Mouse (Mus musculus): ENCODE data around the gene Kti12. TPM values are rescaled to one million over a fixed set of nuclear protein-coding genes. Genes with fewer than 3 reads are reported as not detected.

Gene Kti12
- polyA plus RNA-seq, 1 experiment from 2014 or later, result 30.1 TPM

DNA sequence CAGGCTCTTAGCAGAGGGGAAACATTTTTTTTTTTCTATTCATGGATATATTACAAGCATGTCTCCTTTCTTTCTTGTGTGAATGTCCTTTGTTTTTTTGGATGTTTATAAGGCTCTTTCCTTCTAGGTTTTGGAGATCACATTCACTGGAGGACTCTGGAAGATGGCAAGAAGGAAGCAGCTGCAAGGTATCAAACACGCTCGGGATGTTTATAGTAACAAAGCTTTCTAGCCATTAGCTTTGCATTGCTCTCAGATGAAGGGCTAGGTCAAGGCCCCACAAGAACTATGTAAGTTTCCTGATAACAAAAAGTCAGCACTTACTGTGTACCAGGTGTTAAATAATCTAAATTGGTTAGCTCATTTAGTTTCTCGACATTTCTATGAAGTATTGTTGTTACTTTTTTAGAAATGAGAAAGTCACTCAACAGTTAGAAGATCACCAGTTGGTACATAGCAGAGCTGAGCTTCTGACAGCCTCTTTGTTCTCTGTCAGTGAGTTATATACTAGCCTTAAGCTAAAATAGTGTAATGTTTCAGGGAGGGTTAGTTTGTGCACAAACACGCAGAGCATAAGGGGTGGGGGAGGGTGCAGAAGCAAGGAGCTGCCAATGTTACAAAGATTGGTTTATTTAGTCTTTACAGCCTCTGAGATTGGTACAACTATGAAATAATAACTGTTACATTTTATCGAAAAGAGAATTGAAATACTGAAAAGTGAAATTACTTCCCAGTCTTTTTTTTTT lies 1.6 kb upstream of the Kti12 start:
- Histone ChIP-seq H3K4me3 (ENCODE audit: low read length) (no peak overlapping the region), H3K36me3 (ENCODE audit: control insufficient read depth, insufficient read depth) (no peaks in the 10 kb centered on the region), H3K27me3 (ENCODE audit: control insufficient read depth, insufficient read depth, low read length) (no peaks in the 10 kb centered on the region), H3K9me3 (replicated peaks; ENCODE audit: control insufficient read depth, low read length) (no peaks in the 10 kb centered on the region), H3K27ac (ENCODE audit: low read length) (no peak overlapping the region), H3K9ac (ENCODE audit: low read length) (no peak overlapping the region), H3K4me2 (ENCODE audit: low read depth, low read length) (no peak overlapping the region), H3K4me1 (ENCODE audit: control insufficient read depth, insufficient read depth, low read length) (peaks cover 13% of the 10 kb centered on the region)
- 72% methylated on average over 5 of the region's 5 CpGs for WGBS
- no peak for ATAC-seq (replicated peaks; ENCODE audit: extremely low read depth, insufficient read depth, low FRiP score)

DNA sequence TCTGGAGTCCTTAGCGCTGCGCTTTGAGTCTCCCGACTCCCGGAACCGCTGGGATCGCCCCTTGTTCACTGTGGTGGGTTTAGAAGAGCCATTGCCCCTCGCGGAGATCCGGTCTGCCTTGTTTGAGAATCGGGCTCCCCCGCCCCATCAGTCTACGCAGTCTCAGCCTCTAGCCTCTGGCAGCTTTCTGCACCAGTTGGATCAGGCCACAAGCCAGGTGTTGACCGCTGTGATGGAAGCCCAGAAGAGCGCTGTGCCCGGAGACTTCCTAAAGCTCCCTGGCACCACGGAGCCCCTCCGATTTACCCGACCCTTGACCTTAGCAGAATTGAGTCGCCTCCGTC lies 892 bp downstream of the Kti12 start, which contains the start of gene A730015C16Rik:
Gene A730015C16Rik, minus strand, starts transcription at position 115 of the 344 bp plus-strand sequence.
- 9% methylated on average over 20 of the region's 20 CpGs for WGBS
- peak within 1 kb of the TSS; percentile 89 for H3K27ac ChIP-seq (ENCODE audit: low read length)
- no peaks in the 10 kb centered on the region for H3K36me3 ChIP-seq (ENCODE audit: control insufficient read depth, insufficient read depth)
- H3K4me2 ChIP-seq (ENCODE audit: low read depth, low read length), result peak within 1 kb of the TSS; percentile 92
- H3K4me3 ChIP-seq (ENCODE audit: low read length), result peak within 1 kb of the TSS; percentile 79
- peak within 1 kb of the TSS; percentile 84 for H3K9ac ChIP-seq (ENCODE audit: low read length)
- H3K9me3 ChIP-seq (replicated peaks; ENCODE audit: control insufficient read depth, low read length), result no peaks in the 10 kb centered on the region
- H3K4me1 ChIP-seq (ENCODE audit: control insufficient read depth, insufficient read depth, low read length), result peaks cover 13% of the 10 kb centered on the region
- ATAC-seq (replicated peaks; ENCODE audit: extremely low read depth, insufficient read depth, low FRiP score), result peak; percentile 43
- no peaks in the 10 kb centered on the region for H3K27me3 ChIP-seq (ENCODE audit: control insufficient read depth, insufficient read depth, low read length)

DNA sequence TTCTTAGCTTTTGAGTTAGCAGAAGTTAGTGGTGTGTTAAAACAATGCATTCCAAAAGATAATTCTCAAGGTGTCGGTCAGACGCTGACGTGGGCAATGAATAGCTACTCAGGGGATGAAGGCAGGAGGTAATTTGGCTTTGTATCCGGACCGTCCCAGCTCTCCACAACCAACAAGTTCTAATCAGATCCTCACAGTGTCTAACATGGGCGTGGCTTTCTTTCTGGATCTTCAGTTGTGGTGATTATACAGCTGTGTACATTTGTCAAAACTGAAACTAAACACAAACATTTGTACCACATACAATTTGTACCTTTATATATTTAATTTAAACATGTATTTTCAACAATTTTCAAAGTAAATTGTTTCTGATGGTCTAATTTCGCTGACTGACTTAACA lies 19.2 kb downstream of the Kti12 start:
- Histone ChIP-seq H3K9ac (ENCODE audit: low read length) (no peak overlapping the region), H3K27me3 (ENCODE audit: control insufficient read depth, insufficient read depth, low read length) (no peaks in the 10 kb centered on the region)
- 60% methylated on average over 7 of the region's 7 CpGs for WGBS

DNA sequence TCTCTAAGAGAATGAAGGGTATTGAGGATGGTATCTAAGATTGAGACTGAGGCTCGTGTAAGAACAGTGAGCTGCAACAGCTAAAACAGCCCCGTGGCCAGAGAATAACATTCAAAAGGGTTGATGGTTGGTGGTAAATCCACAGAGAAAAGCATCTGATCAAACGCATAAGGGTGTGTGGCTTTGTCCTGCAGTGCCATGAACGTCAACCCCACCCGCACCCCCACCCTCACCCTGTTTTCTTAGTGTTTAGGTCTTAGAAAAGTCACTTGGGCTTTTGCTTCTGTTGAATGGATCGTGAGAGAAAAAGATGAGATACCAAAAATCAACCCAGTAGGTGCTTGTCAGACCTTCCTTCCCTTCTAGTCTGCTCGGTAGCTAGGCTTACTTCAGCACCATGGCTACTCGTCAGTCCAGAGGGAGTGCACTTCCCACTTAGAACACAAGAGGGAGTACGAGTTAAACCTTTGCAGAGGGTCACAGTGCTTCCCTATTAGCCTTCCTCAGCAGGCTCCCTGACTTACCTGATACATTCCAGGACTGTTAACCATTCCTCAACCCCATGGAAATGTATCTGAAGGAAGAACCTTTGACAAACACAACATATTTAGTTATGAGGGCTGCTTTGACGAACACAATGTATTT lies 22.3 kb downstream of the Kti12 start:
- Histone ChIP-seq H3K9ac (ENCODE audit: low read length) (no peak overlapping the region), H3K4me3 (ENCODE audit: low read length) (no peak overlapping the region), H3K4me2 (ENCODE audit: low read depth, low read length) (no peak overlapping the region), H3K27ac (ENCODE audit: low read length) (no peak overlapping the region), H3K4me1 (ENCODE audit: control insufficient read depth, insufficient read depth, low read length) (no peaks in the 10 kb centered on the region), H3K36me3 (ENCODE audit: control insufficient read depth, insufficient read depth) (peaks cover 1% of the 10 kb centered on the region; the same call in 1 of the 2 replicates), H3K9me3 (replicated peaks; ENCODE audit: control insufficient read depth, low read length) (no peaks in the 10 kb centered on the region), H3K27me3 (ENCODE audit: control insufficient read depth, insufficient read depth, low read length) (no peaks in the 10 kb centered on the region)
- peak; percentile 45; the same call in 1 of the 2 replicates for ATAC-seq (replicated peaks; ENCODE audit: extremely low read depth, insufficient read depth, low FRiP score)
- whole genome bisulfite sequencing, result 35% methylated on average over 10 of the region's 10 CpGs

More for the DNA sequence above, 19.2 kb downstream of the Kti12 start:
- H3K4me1 ChIP-seq (ENCODE audit: control insufficient read depth, insufficient read depth, low read length), result no peaks in the 10 kb centered on the region
- ATAC-seq (replicated peaks; ENCODE audit: extremely low read depth, insufficient read depth, low FRiP score), result no peak
- H3K27ac ChIP-seq (ENCODE audit: low read length), result no peak overlapping the region
- H3K4me2 ChIP-seq (ENCODE audit: low read depth, low read length), result no peak overlapping the region
- H3K4me3 ChIP-seq (ENCODE audit: low read length), result no peak overlapping the region
- H3K36me3 ChIP-seq (ENCODE audit: control insufficient read depth, insufficient read depth), result peaks cover 7% of the 10 kb centered on the region
- no peaks in the 10 kb centered on the region for H3K9me3 ChIP-seq (replicated peaks; ENCODE audit: control insufficient read depth, low read length)

DNA sequence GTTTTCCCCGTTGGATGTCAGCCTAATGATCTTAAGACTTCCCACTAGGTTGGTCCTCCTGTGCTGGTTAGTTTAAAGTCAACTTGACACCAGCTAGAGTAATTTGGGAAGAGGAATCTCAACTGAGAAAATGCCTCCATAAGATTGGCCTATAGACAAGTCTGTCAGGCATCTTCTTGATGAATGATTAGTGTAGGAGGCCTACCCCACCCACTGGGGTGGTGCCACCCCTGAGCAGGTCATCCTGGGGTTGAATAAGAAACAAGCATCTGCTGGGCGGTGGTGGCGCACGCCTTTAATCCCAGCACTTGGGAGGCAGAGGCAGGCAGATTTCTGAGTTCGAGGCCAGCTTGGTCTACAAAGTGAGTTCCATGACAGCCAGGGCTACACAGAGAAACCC lies 26.2 kb downstream of the Kti12 start:
- Histone ChIP-seq H3K9me3 (replicated peaks; ENCODE audit: control insufficient read depth, low read length) (no peaks in the 10 kb centered on the region), H3K27ac (ENCODE audit: low read length) (no peak overlapping the region), H3K4me2 (ENCODE audit: low read depth, low read length) (no peak overlapping the region), H3K4me1 (ENCODE audit: control insufficient read depth, insufficient read depth, low read length) (no peaks in the 10 kb centered on the region), H3K27me3 (ENCODE audit: control insufficient read depth, insufficient read depth, low read length) (no peaks in the 10 kb centered on the region), H3K36me3 (ENCODE audit: control insufficient read depth, insufficient read depth) (no peaks in the 10 kb centered on the region), H3K4me3 (ENCODE audit: low read length) (no peak overlapping the region), H3K9ac (ENCODE audit: low read length) (no peak overlapping the region)
- WGBS, result 87% methylated on average over 5 of the region's 5 CpGs
- ATAC-seq (replicated peaks; ENCODE audit: extremely low read depth, insufficient read depth, low FRiP score), result no peak

DNA sequence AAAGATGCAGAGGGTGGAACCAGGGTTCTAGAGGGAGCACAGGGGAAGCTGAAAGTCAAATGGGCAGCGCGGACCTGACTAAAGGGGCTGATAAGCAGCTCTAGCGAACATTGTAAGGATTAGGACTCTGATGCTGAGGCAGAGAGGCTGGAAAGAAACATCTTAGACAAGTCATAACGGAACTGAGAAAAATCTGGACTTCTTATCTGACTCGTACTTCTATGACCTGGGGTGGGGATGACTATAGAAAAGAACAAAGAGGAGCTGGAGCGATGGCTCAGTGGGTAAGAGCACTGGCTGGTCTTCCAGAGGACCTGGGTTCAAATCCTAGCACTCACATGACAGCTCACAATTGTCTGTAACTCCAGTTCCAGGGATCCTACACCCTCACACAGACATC lies 30.3 kb downstream of the Kti12 start:
- H3K9ac ChIP-seq (ENCODE audit: low read length), result no peak overlapping the region
- peaks cover 6% of the 10 kb centered on the region; the same call in 1 of the 2 replicates for H3K4me1 ChIP-seq (ENCODE audit: control insufficient read depth, insufficient read depth, low read length)
- H3K27me3 ChIP-seq (ENCODE audit: control insufficient read depth, insufficient read depth, low read length), result no peaks in the 10 kb centered on the region
- no peak overlapping the region for H3K4me2 ChIP-seq (ENCODE audit: low read depth, low read length)
- no peaks in the 10 kb centered on the region for H3K36me3 ChIP-seq (ENCODE audit: control insufficient read depth, insufficient read depth)
- H3K9me3 ChIP-seq (replicated peaks; ENCODE audit: control insufficient read depth, low read length), result no peaks in the 10 kb centered on the region
- 77% methylated on average over 6 of the region's 6 CpGs for WGBS
- H3K4me3 ChIP-seq (ENCODE audit: low read length), result no peak overlapping the region
- no peak overlapping the region for H3K27ac ChIP-seq (ENCODE audit: low read length)
- ATAC-seq (replicated peaks; ENCODE audit: extremely low read depth, insufficient read depth, low FRiP score), result no peak

DNA sequence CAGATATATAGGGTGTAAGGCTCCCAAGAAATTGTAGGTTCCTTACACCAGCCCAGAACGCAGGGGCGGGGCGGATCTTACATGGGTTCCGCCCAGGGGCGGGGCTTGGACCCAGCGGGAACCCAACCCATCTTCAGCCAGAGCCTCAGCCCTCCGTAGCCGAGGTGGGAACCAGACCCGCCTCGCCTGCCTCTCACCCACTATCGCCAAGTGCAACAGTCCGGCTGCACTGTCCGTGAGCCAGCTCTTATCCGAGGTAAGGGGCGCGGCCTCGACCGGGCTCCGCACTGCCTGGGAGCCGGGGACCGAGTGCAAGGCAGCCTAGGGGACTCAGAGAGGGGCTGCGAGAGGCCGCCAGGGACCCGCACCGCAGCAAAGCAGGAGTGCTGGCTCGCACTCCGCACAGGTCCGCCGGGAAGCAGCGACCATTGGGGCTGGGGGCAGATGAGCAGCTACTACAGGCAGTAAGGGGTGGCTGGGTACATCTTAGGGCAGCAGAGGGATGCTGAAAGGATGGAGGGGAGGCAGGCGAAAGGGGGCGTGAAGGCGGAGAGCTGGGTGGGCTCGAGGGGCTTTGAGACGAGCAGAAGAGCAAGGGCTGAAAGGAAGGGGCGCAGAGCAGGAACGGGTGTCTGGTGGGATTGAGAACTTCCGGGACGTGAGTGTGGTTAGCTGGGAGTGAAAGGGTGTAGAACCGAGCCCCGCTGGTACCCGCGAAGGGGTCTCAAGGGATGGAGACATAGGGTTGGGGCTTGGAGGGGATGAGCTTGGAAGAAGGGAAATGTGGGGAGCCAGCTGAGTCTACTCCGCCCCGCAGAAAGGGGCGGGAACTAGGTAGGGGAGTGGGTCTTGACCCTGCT lies 31.6 kb downstream of the Kti12 start, which contains the start of gene Rab3b:
Gene Rab3b, plus strand, starts transcription at position 101 of the 860 bp plus-strand sequence.
- ATAC-seq (replicated peaks; ENCODE audit: extremely low read depth, insufficient read depth, low FRiP score), result peak; percentile 88
- Histone ChIP-seq H3K4me1 (ENCODE audit: control insufficient read depth, insufficient read depth, low read length) (peaks cover 6% of the 10 kb centered on the region; the same call in 1 of the 2 replicates), H3K36me3 (ENCODE audit: control insufficient read depth, insufficient read depth) (no peaks in the 10 kb centered on the region), H3K4me3 (ENCODE audit: low read length) (peak within 1 kb of the TSS; percentile 55), H3K9ac (ENCODE audit: low read length) (peak within 1 kb of the TSS; percentile 65), H3K9me3 (replicated peaks; ENCODE audit: control insufficient read depth, low read length) (no peaks in the 10 kb centered on the region), H3K27me3 (ENCODE audit: control insufficient read depth, insufficient read depth, low read length) (no peaks in the 10 kb centered on the region), H3K27ac (ENCODE audit: low read length) (no peak within 1 kb of the TSS), H3K4me2 (ENCODE audit: low read depth, low read length) (peak within 1 kb of the TSS; percentile 84)
- 1% methylated on average over 46 of the region's 46 CpGs for WGBS

DNA sequence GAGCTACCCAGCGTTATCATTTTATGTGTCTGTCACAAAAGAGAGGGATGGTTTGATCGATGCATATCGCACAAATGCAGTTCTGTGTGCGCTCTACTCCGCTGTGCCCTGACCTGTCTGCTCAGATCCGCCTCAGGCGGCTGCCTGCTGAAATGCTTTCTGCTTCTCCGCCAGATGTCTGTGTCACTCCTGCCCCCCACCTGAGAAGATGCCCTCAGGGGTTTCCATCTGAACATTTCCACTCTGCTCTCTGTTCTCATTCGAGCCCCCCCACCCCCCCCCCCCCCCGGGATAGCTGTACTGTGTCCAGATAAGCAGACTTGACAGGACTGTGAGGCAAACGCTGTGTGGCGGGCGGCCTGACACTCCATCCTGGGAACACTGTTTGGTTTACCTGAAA lies 36.2 kb downstream of the Kti12 start:
- no peaks in the 10 kb centered on the region for H3K27me3 ChIP-seq (ENCODE audit: control insufficient read depth, insufficient read depth, low read length)
- H3K9me3 ChIP-seq (replicated peaks; ENCODE audit: control insufficient read depth, low read length), result no peaks in the 10 kb centered on the region
- WGBS, result 51% methylated on average over 12 of the region's 13 CpGs
- no peak overlapping the region for H3K9ac ChIP-seq (ENCODE audit: low read length)
- H3K27ac ChIP-seq (ENCODE audit: low read length), result no peak overlapping the region
- H3K4me1 ChIP-seq (ENCODE audit: control insufficient read depth, insufficient read depth, low read length), result peaks cover 6% of the 10 kb centered on the region; the same call in 1 of the 2 replicates
- no peak overlapping the region for H3K4me3 ChIP-seq (ENCODE audit: low read length)
- ATAC-seq (replicated peaks; ENCODE audit: extremely low read depth, insufficient read depth, low FRiP score), result no peak
- no peak overlapping the region for H3K4me2 ChIP-seq (ENCODE audit: low read depth, low read length)
- H3K36me3 ChIP-seq (ENCODE audit: control insufficient read depth, insufficient read depth), result no peaks in the 10 kb centered on the region
